Mouse (Mus musculus) T-helper 17 cell (primary cell): ENCODE results near the gene Chn2.

Source experiments
- in situ Hi-C, 2 experiments: fragments of 300-600 bp; cut with MboI, MseI; formaldehyde crosslinking; loops; 1 replicate in 1 of 2; 2 replicates in 1 of 2; pipeline ENCODE4 v1.15.1; 2025; ENCODE audit warnings: high pct_unique_total_duplicates in 2 of 2

The Chn2 gene

DNA sequence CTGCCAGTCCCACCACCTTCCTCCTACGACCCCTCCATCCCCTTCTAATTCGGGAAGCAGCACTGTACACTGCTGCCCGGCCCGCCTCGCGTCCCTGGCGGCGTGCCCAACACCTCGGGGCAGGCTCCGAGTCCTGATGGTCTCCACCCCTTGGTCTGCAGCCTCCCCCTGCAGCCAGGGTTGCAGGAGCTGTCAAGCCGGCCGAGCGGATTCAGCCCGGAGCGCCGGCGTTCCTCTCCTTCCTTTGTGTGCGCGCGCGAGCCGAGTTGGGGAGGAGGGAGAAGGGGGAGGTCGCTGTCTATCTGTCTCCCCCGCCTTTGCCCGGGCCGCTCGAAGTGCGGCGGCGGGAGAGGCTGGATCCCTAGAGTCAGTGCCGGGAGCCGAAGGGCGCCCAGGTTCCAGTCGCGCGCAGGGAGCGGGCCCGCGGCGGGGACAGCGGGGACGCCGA lies at the start of gene Chn2:
Chn2 (plus strand) TSS at position 198 of the 448 bp plus-strand sequence.
- in situ Hi-C loops = loop anchor here (5.0 to 10.0 kb wide), 4 partner anchors 68 to 255 kb away; no protein-coding TSS in a partner anchor

DNA sequence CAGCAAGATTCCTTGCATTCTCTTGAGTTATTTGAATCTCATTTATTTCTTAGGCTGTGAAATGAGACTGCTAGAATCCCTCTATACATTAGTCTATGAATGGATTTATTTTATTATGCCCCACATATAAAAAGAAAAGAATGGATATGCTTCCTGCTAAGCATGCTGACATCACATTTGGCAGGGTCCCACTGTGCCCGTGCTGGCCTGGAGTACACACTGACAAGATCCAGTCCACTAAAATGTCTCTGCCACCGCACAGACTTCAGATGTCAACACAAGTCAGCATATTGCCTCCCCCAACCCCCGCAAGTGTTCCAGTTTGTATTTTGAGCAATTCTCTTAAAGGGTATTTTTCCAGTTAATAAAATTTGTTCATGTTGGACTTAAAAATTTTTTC lies 47.0 kb upstream of the Chn2 start:
- in situ Hi-C loops = no loop called here

DNA sequence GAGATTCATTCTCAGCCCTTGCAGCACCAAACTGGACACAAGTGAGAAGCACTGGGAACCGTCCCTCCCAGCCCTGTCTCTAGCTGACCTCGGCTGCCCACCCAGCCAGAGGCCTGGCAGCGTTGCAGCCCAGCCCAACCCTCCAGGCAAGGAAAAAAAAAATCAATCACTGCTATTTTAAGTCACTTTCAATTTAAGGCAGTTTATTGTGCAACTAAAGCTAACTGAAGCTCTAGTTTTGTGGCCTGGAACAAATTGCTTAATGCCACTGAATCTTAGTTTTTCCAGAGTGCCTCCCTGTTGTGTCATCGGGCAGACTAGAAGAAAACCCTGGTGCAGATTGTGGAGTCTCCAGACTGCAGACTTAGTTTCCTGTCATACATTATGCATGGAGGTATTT lies 43.8 kb upstream of the Chn2 start:
- in situ Hi-C loops = no loop called here

DNA sequence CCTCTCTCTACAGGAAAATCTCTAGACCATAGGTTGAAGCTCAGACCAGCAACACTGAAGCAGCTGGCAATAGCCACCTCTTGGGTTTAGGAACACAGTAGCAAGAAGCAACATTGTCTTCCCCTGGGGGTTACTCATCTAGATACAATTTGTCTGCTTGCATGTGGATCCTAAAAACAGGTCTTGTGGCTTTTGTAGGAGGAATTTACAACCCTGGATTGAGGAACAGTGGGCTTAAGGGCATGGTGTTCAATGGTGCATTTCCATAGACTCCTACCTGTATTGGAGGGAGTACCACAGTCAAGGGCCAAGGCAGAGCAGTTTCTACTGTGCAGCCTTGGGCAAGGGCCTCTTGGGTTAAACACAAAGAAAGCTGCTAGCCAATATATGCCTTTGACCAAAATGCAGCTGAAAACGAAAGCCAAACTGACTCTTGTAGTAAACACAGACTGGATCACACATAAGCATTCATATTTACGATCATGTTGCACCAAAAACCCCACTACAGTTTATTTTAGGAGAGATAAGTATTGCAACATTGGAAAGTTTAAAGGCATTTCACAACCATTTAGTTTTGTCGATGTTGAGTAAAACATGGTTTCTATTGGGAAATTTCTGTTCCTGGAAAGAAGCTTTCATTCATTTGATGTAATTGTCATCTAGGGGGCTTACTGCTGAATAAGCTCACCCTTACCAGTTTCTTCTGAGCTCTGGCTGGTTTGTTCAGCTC lies 43.0 kb upstream of the Chn2 start:
- in situ Hi-C loops = no loop called here

DNA sequence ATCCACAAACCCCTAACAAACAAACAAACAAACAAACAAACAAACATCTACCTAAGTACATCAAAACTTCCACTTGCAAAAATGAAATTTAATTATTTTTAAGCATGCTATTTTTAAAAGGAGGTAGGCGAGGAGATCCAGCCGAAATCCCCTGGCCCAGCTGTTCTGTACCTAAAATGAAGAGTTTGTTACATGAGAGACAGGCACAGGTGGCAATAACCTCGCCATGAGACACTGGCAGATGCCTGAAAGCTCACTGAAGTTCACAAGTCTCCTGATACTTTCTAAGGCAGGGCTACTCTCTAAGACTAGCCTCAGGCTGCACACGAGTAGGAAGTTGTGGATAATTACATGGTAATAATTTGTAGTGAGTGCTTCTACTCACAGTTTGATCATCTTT lies 34.1 kb upstream of the Chn2 start:
- in situ Hi-C loops = no loop called here

DNA sequence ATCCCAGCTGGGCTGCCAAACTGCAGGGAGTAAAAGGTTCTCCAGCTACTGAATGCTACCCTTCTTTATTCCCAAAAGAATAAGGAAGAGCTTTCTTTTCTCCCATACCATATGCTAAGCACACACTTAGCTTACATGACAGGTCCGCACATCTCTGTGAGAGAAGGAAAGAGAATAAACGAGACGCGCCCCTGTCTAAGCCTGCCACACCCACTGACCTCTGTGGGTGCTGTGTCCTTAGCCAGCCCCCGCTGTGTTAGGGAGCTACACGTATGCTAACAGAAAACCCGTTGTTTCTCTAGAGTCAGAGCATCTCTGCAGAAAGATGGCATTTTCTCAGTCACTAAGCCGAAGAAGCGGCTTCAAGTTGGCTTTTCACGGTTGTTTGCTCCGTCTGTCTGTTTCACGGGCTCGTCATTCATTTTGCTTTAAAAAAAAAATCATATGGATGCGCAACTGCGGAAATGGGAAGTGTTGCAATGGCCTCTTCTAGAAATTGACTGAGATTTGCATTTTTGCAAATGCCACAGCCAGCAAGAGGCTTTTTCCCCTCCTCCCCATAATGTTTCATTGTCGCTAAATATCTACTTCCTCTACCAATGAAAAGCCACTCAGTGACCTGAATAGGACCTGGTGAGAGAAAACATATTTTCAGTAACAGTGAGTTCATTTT lies 30.8 kb upstream of the Chn2 start:
- in situ Hi-C loops = no loop called here

DNA sequence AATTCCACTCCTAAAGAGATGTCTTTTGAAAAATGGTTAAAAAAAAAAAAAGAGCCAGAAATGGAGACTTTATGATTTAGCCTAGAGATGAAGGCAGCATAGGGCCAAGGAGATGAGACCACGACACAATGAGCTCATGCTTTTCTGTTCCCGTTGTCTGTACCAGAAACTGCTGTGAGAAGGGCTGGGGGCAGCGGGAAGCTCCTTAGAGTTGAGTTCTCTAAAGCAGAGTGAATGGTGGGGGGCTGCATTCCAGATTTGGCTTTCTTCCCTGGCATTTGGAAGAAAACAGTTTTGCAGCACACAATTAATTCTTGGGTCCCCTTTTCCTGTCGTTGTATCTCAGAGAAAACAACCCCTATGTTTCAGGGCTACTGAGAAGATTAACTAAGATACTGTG lies 30.1 kb upstream of the Chn2 start:
- in situ Hi-C loops = no loop called here

DNA sequence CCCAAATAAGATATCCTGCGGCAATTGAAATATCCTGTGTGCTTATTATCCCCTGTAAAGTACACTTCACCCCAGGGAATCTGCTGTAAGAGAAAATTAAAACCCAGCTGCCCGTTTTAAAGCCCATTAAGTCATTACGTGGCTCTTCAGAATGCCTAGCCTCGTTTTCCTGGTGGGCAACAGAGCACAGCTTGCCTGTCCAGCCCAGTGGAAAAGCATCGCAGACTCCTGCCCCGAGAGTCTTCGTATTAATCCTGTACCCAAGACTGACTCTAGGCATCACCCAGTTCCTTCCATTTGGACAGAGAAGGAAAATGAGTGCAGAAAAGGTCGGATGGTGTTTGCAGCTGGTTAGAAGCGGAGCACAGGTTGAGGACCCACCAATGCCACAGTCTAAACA lies 29.0 kb upstream of the Chn2 start:
- in situ Hi-C loops = loop anchor here in 1 of 2 experiments (5.0 kb wide), 1 partner anchor 83 kb away; no protein-coding TSS in a partner anchor

DNA sequence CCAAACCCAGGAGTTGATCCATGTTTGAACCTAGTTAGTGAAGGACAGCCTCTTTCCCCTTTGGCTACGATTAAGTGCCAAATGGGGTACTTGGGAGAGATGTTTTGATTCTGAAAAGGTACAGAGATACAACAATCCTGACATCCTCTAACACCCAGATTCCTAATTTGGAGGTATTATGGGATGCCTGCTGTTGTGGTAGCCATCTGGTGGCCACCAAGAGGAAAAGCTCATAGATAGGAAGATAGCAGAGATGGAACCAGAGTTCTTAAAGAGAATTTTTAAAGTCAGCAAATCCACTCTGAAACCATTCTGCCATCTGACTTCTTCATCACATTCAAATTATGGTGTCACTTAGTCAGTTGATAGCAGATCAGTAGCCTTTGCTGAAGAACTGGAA lies 27.2 kb upstream of the Chn2 start:
- in situ Hi-C loops = loop anchor here in 1 of 2 experiments (5.0 kb wide), 1 partner anchor 85 kb away; no protein-coding TSS in a partner anchor

DNA sequence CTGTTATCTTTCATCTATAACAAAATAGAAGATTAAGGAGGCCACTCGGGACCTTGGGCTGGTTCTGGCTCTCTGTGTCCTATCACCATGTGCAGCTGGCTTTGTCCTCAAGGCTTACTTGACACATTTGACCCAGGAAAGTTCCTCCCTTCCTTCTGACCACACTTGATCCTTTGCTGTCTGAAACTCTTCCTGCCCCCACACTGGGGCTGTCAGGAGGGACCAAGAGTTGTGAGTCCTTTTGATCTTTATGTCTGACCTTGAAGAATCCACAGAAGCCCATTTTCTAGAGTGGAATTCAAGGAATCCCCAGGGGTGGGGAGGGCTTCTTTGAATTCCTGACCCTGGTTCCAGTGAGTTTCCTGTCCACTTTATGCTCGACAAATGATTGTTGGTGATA lies 21.3 kb upstream of the Chn2 start:
- in situ Hi-C loops = no loop called here

DNA sequence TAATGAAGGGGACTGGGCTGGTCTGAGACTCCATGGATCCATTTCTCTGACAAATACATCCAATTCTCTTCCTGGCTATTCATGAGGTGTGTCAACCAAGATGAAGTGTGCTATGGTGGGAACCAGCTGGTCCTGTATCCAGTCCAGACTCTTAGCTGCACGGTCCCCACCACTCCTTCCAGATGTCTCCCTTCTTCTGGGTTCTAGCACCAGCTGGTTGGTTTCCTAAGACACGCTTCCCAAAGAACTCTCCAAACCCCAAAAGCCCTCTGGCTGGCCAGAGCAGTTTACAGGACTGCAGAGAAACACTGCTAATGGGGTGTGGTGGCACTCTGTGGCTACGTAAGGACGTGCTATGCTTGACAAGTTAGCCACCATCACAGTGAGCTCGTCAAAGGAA lies 20.5 kb upstream of the Chn2 start:
- in situ Hi-C loops = no loop called here

DNA sequence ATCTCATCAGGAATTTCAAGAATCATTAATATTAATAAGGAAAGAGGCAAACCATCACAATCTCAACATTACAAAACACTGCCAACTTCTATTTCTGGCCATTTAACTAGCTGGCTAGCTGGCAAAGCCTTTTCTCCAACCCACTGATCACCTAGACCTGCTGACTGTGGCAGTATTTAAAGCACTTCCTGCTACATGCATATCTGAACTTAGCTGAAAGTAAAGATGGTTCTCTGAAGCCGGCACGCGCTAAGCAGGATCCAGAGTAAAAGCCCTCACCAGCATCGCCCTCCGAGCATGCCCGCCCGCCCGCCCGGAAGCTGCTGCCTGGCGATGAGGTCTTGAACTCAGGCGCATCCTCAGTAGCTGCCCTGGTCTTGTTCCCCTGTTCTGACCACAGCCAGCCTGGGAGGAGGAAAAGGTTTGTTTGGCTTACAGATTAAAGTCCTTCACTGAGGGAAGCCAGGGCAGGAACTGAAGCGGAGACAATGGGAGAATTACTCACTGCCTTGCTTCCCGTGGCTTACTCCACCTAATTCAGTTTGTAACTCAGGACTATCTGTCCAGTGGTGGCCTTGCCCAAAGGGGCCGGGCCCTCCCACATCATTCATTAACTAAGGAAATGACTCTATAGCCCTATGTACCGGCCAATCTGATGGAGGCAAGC lies 18.1 kb upstream of the Chn2 start:
- in situ Hi-C loops = no loop called here

DNA sequence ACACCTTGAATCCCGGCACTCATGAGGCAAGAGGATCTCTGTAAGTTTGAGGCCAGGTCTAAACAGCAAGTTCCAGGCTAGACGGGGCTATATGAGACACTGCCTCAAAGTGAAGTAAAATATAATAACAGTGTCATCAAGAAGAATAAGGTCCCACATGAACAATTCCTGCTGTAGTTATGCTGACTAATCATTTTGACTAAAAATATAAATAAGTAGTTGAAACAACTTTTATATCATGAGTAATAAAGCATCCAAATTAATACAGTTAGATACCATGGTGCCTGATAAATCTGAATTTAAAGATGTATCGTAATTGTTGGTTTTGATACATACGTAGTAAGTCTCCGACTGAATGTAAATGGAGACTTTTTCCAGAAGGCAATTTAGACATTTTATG lies 15.5 kb upstream of the Chn2 start:
- in situ Hi-C loops = no loop called here

DNA sequence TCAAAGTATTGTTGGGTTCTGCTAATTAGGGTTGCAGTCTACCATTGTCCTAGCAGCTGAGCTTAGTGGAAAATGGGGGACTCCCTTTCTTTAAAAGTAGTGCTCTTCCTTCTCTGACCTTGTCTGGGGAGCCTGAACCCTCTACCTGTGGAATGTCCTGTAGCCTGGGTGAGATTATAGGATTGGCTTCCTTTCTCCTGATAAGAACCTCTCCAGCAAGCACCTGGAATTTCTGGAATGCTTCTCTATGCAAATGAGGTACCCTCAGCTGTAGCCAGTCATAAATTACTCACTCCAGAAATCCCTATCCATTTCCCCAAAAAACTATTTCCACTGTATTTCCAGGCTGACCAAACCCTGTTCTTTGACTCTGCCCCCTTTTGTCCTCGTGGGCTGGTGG lies 10.6 kb upstream of the Chn2 start:
- in situ Hi-C loops = no loop called here

DNA sequence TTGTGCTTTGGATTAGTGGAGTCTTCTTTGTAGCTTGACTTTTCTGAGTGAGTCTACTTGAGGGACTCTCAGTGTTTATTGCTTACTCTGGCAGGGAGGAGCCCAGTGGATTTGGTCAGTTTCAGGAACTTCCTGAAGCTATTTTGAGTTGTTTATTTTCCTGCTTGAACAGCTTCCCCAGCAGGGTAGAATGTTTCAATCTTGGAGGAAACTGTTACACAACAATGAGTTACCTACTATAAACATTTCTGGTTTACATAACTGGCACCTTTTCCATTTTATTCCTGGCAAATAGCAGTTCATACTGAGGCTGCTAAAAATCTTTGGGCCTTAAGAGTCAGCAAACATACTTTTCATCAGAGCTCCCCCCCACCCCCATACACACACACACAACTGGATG lies 9.0 kb upstream of the Chn2 start:
- in situ Hi-C loops = loop anchor here in 1 of 2 experiments (5.0 to 10.0 kb wide), 3 partner anchors 134 to 246 kb away; no protein-coding TSS in a partner anchor

DNA sequence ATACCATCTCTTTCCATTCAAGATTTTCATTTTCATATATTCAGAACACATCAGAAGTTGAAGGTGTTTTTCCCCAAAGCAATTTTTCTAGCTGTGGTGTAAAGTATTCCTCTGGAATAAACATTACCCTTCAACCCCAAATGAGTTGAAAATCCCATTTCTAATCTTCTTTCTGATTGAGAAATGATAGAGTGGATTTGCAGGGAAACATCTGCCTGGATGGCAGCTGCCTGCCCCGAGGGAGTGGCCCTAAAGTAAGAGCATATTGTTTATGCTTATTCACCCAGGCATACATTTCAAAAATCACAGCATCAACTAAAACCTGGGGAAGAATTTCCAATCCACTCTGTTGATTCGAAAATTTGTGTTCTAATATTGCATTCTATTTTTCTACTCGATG lies 8.6 kb upstream of the Chn2 start:
- in situ Hi-C loops = loop anchor here in 1 of 2 experiments (5.0 to 10.0 kb wide), 3 partner anchors 134 to 246 kb away; no protein-coding TSS in a partner anchor

DNA sequence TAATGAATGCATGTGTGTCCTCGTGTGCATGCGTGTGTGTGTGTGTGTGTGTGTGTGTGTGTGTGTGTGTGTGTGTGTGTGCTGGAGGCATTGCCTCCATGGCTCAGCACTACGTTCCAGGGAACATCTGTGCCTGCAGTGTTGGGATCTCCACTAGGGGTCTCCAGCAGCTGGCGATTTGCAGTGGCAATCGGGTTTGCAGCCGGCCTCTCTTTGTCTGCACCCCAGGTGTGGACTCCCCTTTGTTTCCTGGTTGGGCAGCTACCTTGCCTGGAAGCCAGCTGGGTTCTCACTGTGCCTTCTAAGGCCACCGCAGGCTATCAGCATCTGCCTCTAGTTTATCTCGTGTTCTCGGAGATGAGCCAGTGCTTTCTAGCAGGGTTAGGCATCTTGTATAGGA lies 4.9 kb upstream of the Chn2 start:
- in situ Hi-C loops = loop anchor here in 1 of 2 experiments (5.0 to 10.0 kb wide), 3 partner anchors 130 to 250 kb away; no protein-coding TSS in a partner anchor

DNA sequence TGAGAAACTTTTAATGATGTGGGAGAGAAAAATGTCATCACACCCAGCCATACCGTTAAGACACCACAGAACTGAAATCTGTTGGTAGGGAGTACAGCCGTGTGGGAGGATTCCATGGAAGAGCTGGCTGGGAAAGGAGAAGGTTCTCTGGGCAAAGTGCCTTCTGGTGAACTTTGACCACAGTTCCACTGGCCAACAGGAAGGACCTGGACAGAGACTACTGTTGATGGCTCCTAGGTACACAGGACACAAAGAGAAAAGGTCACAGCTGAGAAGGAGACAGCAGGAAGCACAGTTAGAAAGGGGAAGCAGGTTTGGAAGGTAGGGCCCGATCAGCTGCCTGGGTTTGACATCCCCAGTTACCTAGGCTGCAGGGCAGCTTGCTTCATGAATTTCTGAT lies 3.8 kb upstream of the Chn2 start:
- in situ Hi-C loops = loop anchor here (5.0 to 10.0 kb wide), 4 partner anchors 72 to 251 kb away; no protein-coding TSS in a partner anchor

DNA sequence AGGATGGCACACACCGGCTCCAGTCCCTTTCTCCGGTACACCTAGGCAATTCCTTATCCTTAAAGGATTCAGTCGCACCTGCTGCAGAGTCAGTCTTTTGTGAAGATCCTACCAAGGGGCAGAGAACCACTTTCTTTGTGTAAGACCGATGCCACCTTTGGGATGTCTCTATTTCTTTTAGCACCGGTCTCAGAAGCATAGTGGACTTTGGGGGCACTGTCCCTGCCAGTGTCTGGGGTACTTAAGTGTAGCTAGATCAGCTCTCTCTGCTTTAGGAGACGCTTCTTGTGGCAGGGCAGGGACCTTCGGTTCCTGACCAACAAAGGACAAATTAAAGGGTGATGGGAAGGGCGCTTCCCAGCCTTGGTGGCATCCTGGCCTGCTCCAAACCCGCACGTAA lies 488 bp upstream of the Chn2 start:
- in situ Hi-C loops = loop anchor here (5.0 to 10.0 kb wide), 4 partner anchors 68 to 254 kb away; no protein-coding TSS in a partner anchor

DNA sequence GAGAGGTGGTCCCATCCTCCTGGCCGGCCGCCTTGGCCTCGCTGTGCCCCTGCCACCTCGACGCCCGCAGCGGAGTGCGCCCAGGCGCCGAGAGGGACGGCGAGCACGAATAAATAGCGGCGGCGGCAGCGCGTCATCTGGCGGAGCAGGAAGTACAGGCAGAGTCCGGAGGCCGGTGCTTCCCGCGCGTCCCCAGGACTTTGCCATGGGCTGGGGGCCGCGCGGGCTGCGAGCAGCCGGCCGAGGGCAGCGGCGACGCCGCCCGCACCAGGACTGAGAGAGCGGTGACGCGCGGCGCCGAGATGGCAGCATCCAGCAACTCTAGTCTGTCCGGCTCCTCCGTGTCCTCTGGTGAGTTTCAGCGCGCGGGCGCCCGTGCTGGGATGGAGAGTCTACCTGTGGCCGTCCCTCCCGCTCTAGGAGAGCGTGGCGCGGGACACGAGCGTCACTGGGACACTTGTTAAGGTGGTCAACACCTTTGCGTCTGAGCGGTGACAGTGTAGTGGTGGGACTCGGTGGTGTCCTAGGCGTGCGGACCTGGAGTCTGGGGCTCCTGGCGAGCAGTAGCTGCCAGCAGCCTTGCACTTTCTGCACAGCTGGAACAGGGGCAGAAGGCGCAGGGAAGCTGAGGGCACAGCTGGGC lies 572 bp downstream of the Chn2 start:
- in situ Hi-C loops = loop anchor here (5.0 to 10.0 kb wide), 4 partner anchors 67 to 255 kb away; no protein-coding TSS in a partner anchor

DNA sequence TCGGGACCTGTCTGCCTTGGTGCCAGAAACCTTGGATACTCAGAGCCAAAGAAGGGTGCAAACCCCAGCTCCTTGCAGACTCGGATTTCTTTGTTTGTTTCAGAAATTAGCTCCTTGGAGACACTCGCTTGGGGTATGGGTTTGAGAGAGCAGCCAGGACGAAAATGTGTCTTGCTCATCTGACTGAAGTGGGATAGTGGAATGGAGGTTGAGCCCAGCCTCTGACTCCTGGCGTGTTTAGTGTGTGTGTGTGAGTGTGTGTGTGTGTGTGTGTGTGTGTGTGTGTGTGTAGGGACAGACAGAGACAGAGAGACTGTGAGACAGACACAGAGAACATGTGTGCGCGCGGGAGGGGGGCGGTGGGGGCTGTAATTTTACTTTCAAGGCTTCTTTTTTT lies 1.1 kb downstream of the Chn2 start:
- in situ Hi-C loops = no loop called here
